Mouse (Mus musculus) embryonic facial prominence, embryonic 14.5 days (tissue): ENCODE results near the gene Prpf6. TPM values are rescaled to one million over a fixed set of nuclear protein-coding genes. Genes with fewer than 3 reads are reported as not detected.

Experiments used
- ATAC-seq: fragments of 200-750 bp; cut with Nextera tagmentation; 2 replicates; pipeline ENCODE4 v1.8.0; 2017; ENCODE audit warnings: low read depth, moderate number of reproducible peaks, moderate TSS enrichment
- DNase-seq: peaks from one replicate; pipeline ENCODE4 v3.0.0-alpha.2; 2015; ENCODE audit warnings: low spot score
- H3K27ac ChIP-seq: fragments of 300-500 bp; sonication (generic); replicated peaks from 2 replicates; pipeline ENCODE4 v1.5.1; 2014; ENCODE audit warnings: low read depth, mild to moderate bottlenecking, low read length, moderate library complexity
- H3K27me3 ChIP-seq: fragments of 300-500 bp; sonication (generic); replicated peaks from 2 replicates; pipeline ENCODE4 v1.6.1; 2014; ENCODE audit warnings: low read length; ENCODE audit not compliant: control insufficient read depth, insufficient read depth
- H3K36me3 ChIP-seq: fragments of 300-500 bp; sonication (generic); 2 replicates; pipeline ENCODE4 v1.6.1; 2014; ENCODE audit warnings: low read length, mixed read lengths; ENCODE audit not compliant: control insufficient read depth, insufficient read depth
- H3K4me1 ChIP-seq: fragments of 300-500 bp; sonication (generic); 2 replicates; pipeline ENCODE4 v1.6.1; 2014; ENCODE audit warnings: antibody characterized with exemption, low read length; ENCODE audit not compliant: control insufficient read depth, insufficient read depth
- H3K4me2 ChIP-seq: fragments of 300-500 bp; sonication (generic); 2 replicates; pipeline ENCODE4 v1.6.1; 2014; ENCODE audit warnings: low read depth, mild to moderate bottlenecking, low read length, moderate library complexity, mixed read lengths
- H3K4me3 ChIP-seq: fragments of 300-500 bp; sonication (generic); 2 replicates; pipeline ENCODE4 v1.5.1; 2014; ENCODE audit warnings: low read depth, mild to moderate bottlenecking, low read length
- H3K9ac ChIP-seq: fragments of 300-500 bp; sonication (generic); 2 replicates; pipeline ENCODE4 v1.6.1; 2014; ENCODE audit warnings: low read depth, mild to moderate bottlenecking, low read length, moderate library complexity, mixed read lengths
- H3K9me3 ChIP-seq: fragments of 300-500 bp; sonication (generic); 2 replicates; pipeline ENCODE4 v1.6.1; 2016; ENCODE audit warnings: low read length; ENCODE audit not compliant: control insufficient read depth
- WGBS: fragments of 180-500 bp; shearing (Covaris S2); extraction: QIAGEN DNeasy Blood & Tissue Kit; methylation state at CpG from one replicate; pipeline ENCODE4 v1.1.7; 2014; 5-methylcytosine and 5-hydroxymethylcytosine counted together
- polyA plus RNA-seq: library from polyadenylated mRNA; unstranded; fragments of >200 nt; fragmentation: Nextera tagmentation; extraction: Ambion mirVana; gene quantifications from 2 replicates; pipeline ENCODE4 v1.2.1, GENCODE M21; 2014

Gene Prpf6
- polyA plus RNA-seq, 1 experiment from 2014 or later: 57.4 TPM

DNA sequence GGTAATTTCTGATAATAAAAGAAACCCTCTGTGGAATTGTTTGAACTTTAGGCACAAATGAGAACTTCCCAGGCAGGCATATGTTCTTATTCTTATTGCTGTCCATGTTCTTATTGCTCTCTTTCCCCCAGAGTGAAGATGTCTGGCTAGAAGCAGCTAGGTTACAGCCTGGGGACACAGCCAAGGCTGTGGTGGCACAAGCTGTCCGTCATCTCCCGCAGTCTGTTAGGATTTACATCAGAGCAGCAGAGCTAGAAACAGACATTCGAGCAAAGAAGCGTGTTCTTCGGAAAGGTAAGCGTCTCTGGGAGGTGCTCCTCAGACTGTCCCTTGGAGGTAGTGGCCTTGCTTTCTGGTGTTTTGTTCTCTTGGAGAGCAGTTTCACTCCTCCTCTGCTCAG is 41.0 kb downstream of the Prpf6 start:
- Histone ChIP-seq H3K36me3 (peaks cover 66% of the 10 kb centered on the region), H3K4me2 (no peak overlapping the region), H3K4me3 (no peak overlapping the region), H3K9ac (no peak overlapping the region), H3K27me3 (no peaks in the 10 kb centered on the region), H3K4me1 (no peaks in the 10 kb centered on the region), H3K27ac (no peak overlapping the region), H3K9me3 (no peaks in the 10 kb centered on the region)
- WGBS: 95% methylated on average over 6 of the region's 6 CpGs
- no peak for DNase-seq
- ATAC-seq: no peak

DNA sequence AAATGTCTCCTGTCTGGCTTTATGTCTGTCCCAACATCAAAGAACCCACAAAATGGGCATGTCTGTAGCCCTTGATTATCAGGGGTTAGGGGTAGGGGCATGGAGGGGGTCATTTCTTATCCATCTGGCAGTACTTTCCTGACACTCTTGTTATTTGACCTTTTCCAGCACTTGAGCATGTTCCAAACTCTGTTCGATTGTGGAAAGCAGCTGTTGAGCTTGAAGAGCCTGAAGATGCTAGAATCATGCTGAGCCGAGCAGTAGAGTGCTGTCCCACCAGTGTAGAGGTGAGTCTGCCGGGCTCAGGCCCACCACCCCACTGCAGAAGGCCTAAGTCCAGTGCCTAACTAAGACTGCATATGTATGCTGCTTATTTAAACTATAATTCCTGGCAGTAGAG is 44.2 kb downstream of the Prpf6 start:
- Histone ChIP-seq H3K4me3 (no peak overlapping the region), H3K27me3 (no peaks in the 10 kb centered on the region), H3K9ac (no peak overlapping the region), H3K9me3 (no peaks in the 10 kb centered on the region), H3K4me1 (no peaks in the 10 kb centered on the region), H3K27ac (no peak overlapping the region), H3K36me3 (peaks cover 81% of the 10 kb centered on the region), H3K4me2 (no peak overlapping the region)
- ATAC-seq (no peak), DNase-seq (no peak)
- 82% methylated on average over 3 of the region's 3 CpGs for WGBS

DNA sequence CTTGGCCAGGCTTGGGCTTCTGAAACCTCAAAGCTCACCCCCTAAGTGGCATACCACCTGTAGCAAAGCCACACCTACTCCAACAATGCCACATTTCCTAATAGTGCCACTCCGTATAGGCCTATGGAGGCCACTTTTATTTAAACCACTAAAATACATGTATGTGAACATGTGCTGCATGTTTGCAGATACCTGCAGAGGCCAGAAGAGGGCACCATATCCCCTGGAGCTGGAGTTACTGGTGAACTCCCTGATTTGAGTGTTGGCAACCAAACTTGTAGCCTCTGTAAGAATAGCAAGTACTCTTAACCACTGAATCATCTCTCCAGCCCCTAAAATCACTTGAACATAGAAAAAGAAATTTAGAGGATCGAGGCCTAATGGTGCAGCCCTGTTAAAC is 52.7 kb downstream of the Prpf6 start:
- DNase-seq (peak; percentile 34), ATAC-seq (no peak)
- no peaks in the 10 kb centered on the region for H3K27me3 ChIP-seq
- H3K4me2 ChIP-seq: no peak overlapping the region
- H3K4me3 ChIP-seq: no peak overlapping the region
- H3K9ac ChIP-seq: no peak overlapping the region
- WGBS: 88% methylated on average over 2 of the region's 2 CpGs
- H3K4me1 ChIP-seq: no peaks in the 10 kb centered on the region
- H3K27ac ChIP-seq: no peak overlapping the region
- no peaks in the 10 kb centered on the region for H3K9me3 ChIP-seq
- peaks cover 99% of the 10 kb centered on the region for H3K36me3 ChIP-seq

DNA sequence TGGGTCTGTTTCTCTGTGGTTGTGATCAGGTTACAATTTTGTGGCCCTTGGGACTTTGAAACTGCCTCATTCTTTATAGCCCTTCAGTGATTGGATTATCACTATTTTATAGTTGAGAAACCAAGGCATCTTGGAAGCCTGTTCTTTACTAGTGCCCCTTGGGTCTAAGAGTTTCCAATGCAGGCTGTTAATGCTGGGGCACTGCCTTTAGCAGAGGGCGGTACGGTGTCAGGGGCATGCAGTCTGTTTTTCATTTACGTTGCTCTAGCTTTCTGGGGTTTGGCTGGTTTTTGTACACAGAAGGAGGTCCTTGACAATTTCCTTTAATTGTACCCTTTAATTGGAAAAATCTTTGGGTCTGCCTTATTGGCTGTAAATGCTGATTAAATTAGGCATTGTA is 54.0 kb downstream of the Prpf6 start:
- ATAC-seq (0 out of 2 replicates have a peak, but pooled peaks have one; percentile 50), DNase-seq (peak; percentile 35)
- no peaks in the 10 kb centered on the region for H3K9me3 ChIP-seq
- H3K36me3 ChIP-seq: peaks cover 99% of the 10 kb centered on the region
- 68% methylated on average over 3 of the region's 3 CpGs for WGBS
- H3K4me2 ChIP-seq: no peak overlapping the region
- no peak overlapping the region for H3K27ac ChIP-seq
- no peak overlapping the region for H3K4me3 ChIP-seq
- H3K4me1 ChIP-seq: no peaks in the 10 kb centered on the region
- no peaks in the 10 kb centered on the region for H3K27me3 ChIP-seq
- no peak overlapping the region for H3K9ac ChIP-seq

DNA sequence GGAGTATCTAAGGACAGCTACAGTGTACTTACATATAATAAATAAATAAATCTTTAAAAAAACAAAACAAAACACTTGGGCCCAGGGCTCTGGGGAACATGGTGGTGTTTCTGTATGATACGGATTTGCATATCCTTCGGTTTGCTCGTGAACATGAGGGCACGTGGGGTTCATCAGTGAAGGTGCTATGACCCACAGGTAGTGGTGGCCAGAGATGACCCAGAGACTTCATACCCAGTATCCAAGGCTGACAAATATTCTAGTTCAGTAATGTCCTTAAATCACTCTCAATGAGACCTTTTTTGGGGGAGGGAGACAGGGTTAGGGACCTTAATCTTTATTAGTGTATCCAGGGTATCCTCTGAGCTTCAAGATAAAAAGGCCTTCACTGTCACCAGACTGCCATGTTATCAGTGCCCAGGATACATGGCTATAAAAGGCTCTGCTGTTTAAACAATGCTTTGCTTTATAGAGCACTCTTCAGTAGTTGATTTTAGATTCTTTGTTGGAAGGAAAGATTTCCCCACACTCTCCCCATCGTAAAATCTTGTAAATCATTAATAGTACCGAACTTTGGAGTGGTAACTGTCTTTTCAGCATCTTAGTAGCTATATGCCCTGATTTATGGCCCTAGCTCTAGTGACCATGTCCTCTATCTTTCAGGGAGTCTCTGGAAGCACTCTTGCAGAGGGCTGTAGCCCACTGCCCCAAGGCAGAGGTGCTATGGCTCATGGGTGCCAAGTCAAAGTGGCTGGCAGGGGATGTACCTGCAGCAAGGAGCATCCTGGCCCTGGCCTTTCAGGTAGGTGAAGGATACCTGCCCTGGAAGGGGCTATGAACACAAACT is 55.2 kb downstream of the Prpf6 start:
- Histone ChIP-seq H3K4me2 (no peak overlapping the region), H3K27ac (no peak overlapping the region), H3K36me3 (peaks cover 99% of the 10 kb centered on the region), H3K27me3 (no peaks in the 10 kb centered on the region), H3K9me3 (no peaks in the 10 kb centered on the region), H3K4me1 (no peaks in the 10 kb centered on the region), H3K9ac (no peak overlapping the region), H3K4me3 (no peak overlapping the region)
- no peak for DNase-seq
- 93% methylated on average over 6 of the region's 6 CpGs for WGBS
- no peak for ATAC-seq

DNA sequence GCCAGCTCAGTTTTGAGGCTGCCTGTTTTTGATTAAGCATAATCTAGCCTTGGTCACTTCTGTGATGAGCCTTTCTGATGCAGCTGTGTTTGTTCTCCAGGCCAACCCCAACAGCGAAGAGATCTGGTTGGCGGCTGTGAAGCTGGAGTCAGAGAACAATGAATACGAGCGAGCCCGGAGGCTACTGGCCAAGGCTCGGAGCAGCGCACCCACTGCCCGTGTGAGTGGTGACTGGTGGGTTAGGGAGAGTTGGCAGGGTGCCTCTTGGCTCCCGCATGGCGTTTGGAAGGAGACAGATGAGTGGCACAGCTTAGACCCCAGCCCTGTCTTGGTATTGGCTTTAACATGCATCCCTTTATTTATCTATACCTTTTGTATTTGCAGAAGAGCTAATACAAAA is 57.3 kb downstream of the Prpf6 start:
- H3K36me3 ChIP-seq: peaks cover 99% of the 10 kb centered on the region

DNA sequence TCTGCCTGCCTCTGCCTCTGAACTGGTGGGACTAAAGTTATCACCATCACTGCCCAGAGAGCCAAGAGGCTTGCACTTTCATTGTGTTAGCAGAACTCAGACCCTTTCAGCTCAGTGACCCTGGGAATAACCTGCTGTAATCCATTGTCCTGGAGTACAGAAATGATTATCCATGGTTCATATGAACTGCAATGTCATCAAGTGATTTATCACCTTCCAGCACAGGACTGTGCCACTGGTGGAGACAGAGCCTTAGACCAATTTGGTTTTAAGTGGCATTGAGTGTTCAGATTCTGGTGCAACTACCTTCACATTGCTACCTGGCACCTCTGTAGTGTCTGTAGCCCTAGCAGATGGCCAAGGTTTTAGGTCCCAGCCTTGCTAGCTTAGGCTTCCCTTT is 61.4 kb downstream of the Prpf6 start:
- Histone ChIP-seq H3K36me3 (peaks cover 93% of the 10 kb centered on the region), H3K4me1 (no peaks in the 10 kb centered on the region), H3K4me3 (no peak overlapping the region), H3K9me3 (no peaks in the 10 kb centered on the region), H3K27me3 (no peaks in the 10 kb centered on the region), H3K27ac (no peak overlapping the region), H3K9ac (no peak overlapping the region), H3K4me2 (no peak overlapping the region)
- ATAC-seq: no peak
- DNase-seq: no peak

More for the DNA sequence above, 57.3 kb downstream of the Prpf6 start:
- no peaks in the 10 kb centered on the region for H3K9me3 ChIP-seq
- no peak overlapping the region for H3K27ac ChIP-seq
- WGBS: 87% methylated on average over 10 of the region's 10 CpGs
- ATAC-seq (no peak), DNase-seq (no peak)
- H3K4me1 ChIP-seq: no peaks in the 10 kb centered on the region
- no peak overlapping the region for H3K9ac ChIP-seq
- H3K4me3 ChIP-seq: no peak overlapping the region
- no peaks in the 10 kb centered on the region for H3K27me3 ChIP-seq
- no peak overlapping the region for H3K4me2 ChIP-seq

DNA sequence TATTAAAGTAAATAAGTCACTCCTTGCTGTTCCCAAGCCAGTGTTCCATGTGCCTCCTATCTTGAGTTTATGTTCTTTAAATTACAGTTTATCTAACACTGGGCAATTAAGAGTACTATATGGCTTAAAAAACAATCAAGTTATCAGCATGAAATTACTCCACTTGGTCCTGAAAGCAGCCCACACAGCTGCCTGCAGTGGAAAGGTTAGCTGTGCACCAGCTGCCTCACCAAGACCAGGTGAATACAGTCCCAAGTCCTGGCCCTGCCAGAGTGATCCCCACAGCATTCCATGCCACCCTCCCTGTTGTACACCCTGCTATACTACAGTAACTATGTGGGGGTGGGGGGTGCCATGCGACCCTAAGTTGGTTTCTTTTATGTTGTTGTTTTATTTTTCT is 61.9 kb downstream of the Prpf6 start:
- peaks cover 88% of the 10 kb centered on the region for H3K36me3 ChIP-seq
- WGBS: 94% methylated on average over 1 of the region's 1 CpGs
- DNase-seq: no peak
- H3K4me1 ChIP-seq: no peaks in the 10 kb centered on the region
- no peak for ATAC-seq
- H3K4me3 ChIP-seq: no peak overlapping the region
- no peak overlapping the region for H3K9ac ChIP-seq
- no peak overlapping the region for H3K4me2 ChIP-seq
- H3K9me3 ChIP-seq: no peaks in the 10 kb centered on the region
- no peaks in the 10 kb centered on the region for H3K27me3 ChIP-seq
- no peak overlapping the region for H3K27ac ChIP-seq

DNA sequence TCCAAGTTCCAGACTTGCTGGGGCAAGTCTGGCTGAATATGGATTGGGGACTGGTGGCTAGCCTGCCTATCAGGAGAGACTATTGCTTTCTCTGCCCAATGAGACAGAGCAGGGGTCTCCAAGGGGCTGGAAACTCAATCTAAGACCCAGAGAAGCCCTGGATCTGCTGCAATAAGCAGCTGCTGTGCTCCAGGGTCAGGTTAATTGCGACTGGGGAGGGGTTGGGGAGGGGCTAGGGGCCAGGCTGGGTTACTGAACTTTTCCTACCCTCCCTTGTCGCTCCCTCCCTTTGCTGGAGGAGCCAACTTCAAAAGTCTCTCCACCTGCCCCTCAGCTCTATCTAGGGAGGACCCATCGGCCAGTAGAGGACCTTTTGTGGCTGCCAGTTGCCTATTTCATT is 65.1 kb downstream of the Prpf6 start, which contains the start of gene Gm29797:
Gene Gm29797 (plus strand): TSS at position 301 of the 400 bp plus-strand sequence.
- ATAC-seq (no peak), DNase-seq (no peak)
- no peaks in the 10 kb centered on the region for H3K27me3 ChIP-seq
- no peaks in the 10 kb centered on the region; the same call in 1 of the 2 replicates for H3K4me1 ChIP-seq
- H3K4me3 ChIP-seq: no peak within 1 kb of the TSS
- H3K9me3 ChIP-seq: no peaks in the 10 kb centered on the region
- no peak within 1 kb of the TSS for H3K4me2 ChIP-seq
- WGBS: 77% methylated on average over 2 of the region's 3 CpGs
- no peak within 1 kb of the TSS; the same call in 1 of the 2 replicates for H3K27ac ChIP-seq
- H3K9ac ChIP-seq: no peak within 1 kb of the TSS
- peaks cover 56% of the 10 kb centered on the region for H3K36me3 ChIP-seq
